Mouse (Mus musculus) limb, embryonic 13.5 days (tissue): Measurements from ENCODE around the gene Chrna5. TPM values are rescaled to one million over a fixed set of nuclear protein-coding genes. Genes with fewer than 3 reads are reported as not detected.
"Not testable (repeated sequence)": the region's sequence is repeated elsewhere in the genome, so short reads cannot be mapped to it uniquely, and the experiment has no call there.

Source experiments
- ATAC-seq: fragments of 200-750 bp; cut with Nextera tagmentation; 2 replicates; pipeline ENCODE4 v1.8.0; 2017; ENCODE audit warnings: low read depth, moderate number of reproducible peaks, moderate TSS enrichment; ENCODE audit not compliant: low FRiP score
- H3K27ac ChIP-seq: fragments of 300-500 bp; sonication (generic); 2 replicates; pipeline ENCODE4 v1.5.1; 2015; ENCODE audit warnings: inconsistent platforms, mild to moderate bottlenecking, moderate library complexity
- H3K27me3 ChIP-seq: fragments of 300-500 bp; sonication (generic); 2 replicates; pipeline ENCODE4 v1.6.1; 2015; ENCODE audit warnings: mild to moderate bottlenecking, inconsistent platforms
- H3K36me3 ChIP-seq: fragments of 300-500 bp; sonication (generic); 2 replicates; pipeline ENCODE4 v1.6.1; 2015; ENCODE audit warnings: inconsistent platforms, mild to moderate bottlenecking, moderate library complexity
- H3K4me1 ChIP-seq: fragments of 300-500 bp; sonication (generic); 2 replicates; pipeline ENCODE4 v1.6.1; 2015; ENCODE audit warnings: inconsistent platforms
- H3K4me2 ChIP-seq: fragments of 300-500 bp; sonication (generic); replicated peaks from 2 replicates; pipeline ENCODE4 v1.6.1; 2015; ENCODE audit warnings: inconsistent platforms, mild to moderate bottlenecking, moderate library complexity
- H3K4me3 ChIP-seq: fragments of 300-500 bp; sonication (generic); 2 replicates; pipeline ENCODE4 v1.5.1; 2015; ENCODE audit warnings: moderate library complexity, mild to moderate bottlenecking, inconsistent platforms
- H3K9ac ChIP-seq: fragments of 300-500 bp; sonication (generic); 2 replicates; pipeline ENCODE4 v1.6.1; 2015; ENCODE audit warnings: mild to moderate bottlenecking, inconsistent platforms
- H3K9me3 ChIP-seq: fragments of 300-500 bp; sonication (generic); 2 replicates; pipeline ENCODE4 v1.6.1; 2016; ENCODE audit warnings: inconsistent platforms
- WGBS: fragments of 180-500 bp; shearing (Covaris S2); methylation state at CpG from one replicate; pipeline ENCODE4 v1.1.7; 2015; 5-methylcytosine and 5-hydroxymethylcytosine counted together
- polyA plus RNA-seq: library from polyadenylated mRNA; unstranded; fragments of >200 nt; fragmentation: Nextera tagmentation; extraction: Ambion mirVana; gene quantifications from 2 replicates; pipeline ENCODE4 v1.2.1, GENCODE M21; 2015

Gene Chrna5
- 1.1 and 1.4 TPM in 2 replicates for polyA plus RNA-seq

GRCm38 (mm10) chr9:54980674-54981073 lies at the start of gene Chrna5:
TSS of gene Chrna5 (plus strand) at chr9:54980880.
- no peaks in the 10 kb centered on the region for H3K9me3 ChIP-seq
- peak within 1 kb of the TSS; percentile 90 for H3K4me2 ChIP-seq
- peaks cover 15% of the 10 kb centered on the region for H3K4me1 ChIP-seq
- ATAC-seq: no peak
- H3K4me3 ChIP-seq: peak within 1 kb of the TSS; percentile 69
- H3K36me3 ChIP-seq: no peaks in the 10 kb centered on the region
- H3K27me3 ChIP-seq: peaks cover 42% of the 10 kb centered on the region
- whole genome bisulfite sequencing: 68% methylated on average over 8 of the region's 8 CpGs
- H3K9ac ChIP-seq: peak within 1 kb of the TSS; percentile 71
- H3K27ac ChIP-seq: no peak within 1 kb of the TSS

- Histone ChIP-seq H3K36me3 (peaks cover 6% of the 10 kb centered on the region; the same call in 1 of the 2 replicates), H3K4me3 (no peak overlapping the region), H3K27ac (no peak overlapping the region), H3K9ac (no peak overlapping the region), H3K27me3 (no peaks in the 10 kb centered on the region), H3K9me3 (no peaks in the 10 kb centered on the region), H3K4me2 (no peak overlapping the region), H3K4me1 (no peaks in the 10 kb centered on the region)
- no peak for ATAC-seq
- 13% methylated on average over 1 of the region's 1 CpGs for WGBS
Measured at GRCm38 (mm10) chr9:54931765-54932164, 48.9 kb upstream of the Chrna5 start.

- ATAC-seq: no peak
Measured at GRCm38 (mm10) chr9:54932379-54932778, 48.3 kb upstream of the Chrna5 start.

GRCm38 (mm10) chr9:54942071-54942470 lies 38.6 kb upstream of the Chrna5 start:
- no peaks in the 10 kb centered on the region for H3K9me3 ChIP-seq
- H3K4me1 ChIP-seq: no peaks in the 10 kb centered on the region
- H3K9ac ChIP-seq: no peak overlapping the region
- no peak overlapping the region for H3K4me2 ChIP-seq
- WGBS: 76% methylated on average over 4 of the region's 4 CpGs
- H3K27me3 ChIP-seq: no peaks in the 10 kb centered on the region
- H3K27ac ChIP-seq: no peak overlapping the region
- no peak for ATAC-seq
- peaks cover 11% of the 10 kb centered on the region for H3K36me3 ChIP-seq
- H3K4me3 ChIP-seq: no peak overlapping the region

More at GRCm38 (mm10) chr9:54932379-54932778, 48.3 kb upstream of the Chrna5 start:
- no peaks in the 10 kb centered on the region for H3K27me3 ChIP-seq
- H3K27ac ChIP-seq: no peak overlapping the region
- no peak overlapping the region for H3K4me2 ChIP-seq
- H3K9ac ChIP-seq: no peak overlapping the region
- no peaks in the 10 kb centered on the region for H3K4me1 ChIP-seq
- no peaks in the 10 kb centered on the region for H3K9me3 ChIP-seq
- H3K4me3 ChIP-seq: no peak overlapping the region
- peaks cover 6% of the 10 kb centered on the region; the same call in 1 of the 2 replicates for H3K36me3 ChIP-seq
- WGBS: 70% methylated on average over 2 of the region's 2 CpGs

- WGBS: 65% methylated on average over 2 of the region's 2 CpGs
- peaks cover 4% of the 10 kb centered on the region; the same call in 1 of the 2 replicates for H3K36me3 ChIP-seq
- ATAC-seq: no peak
Measured at GRCm38 (mm10) chr9:54944467-54944866, 36.2 kb upstream of the Chrna5 start.

GRCm38 (mm10) chr9:54946256-54946655 lies 34.4 kb upstream of the Chrna5 start:
- WGBS: 57% methylated on average over 16 of the region's 16 CpGs
- peaks cover 3% of the 10 kb centered on the region; the same call in 1 of the 2 replicates for H3K36me3 ChIP-seq
- H3K27me3 ChIP-seq: no peaks in the 10 kb centered on the region
- no peak overlapping the region for H3K4me3 ChIP-seq
- no peak overlapping the region for H3K9ac ChIP-seq
- H3K4me1 ChIP-seq: peaks cover 1% of the 10 kb centered on the region
- H3K27ac ChIP-seq: no peak overlapping the region
- ATAC-seq: no peak
- H3K4me2 ChIP-seq: no peak overlapping the region
- no peaks in the 10 kb centered on the region for H3K9me3 ChIP-seq

More at GRCm38 (mm10) chr9:54944467-54944866, 36.2 kb upstream of the Chrna5 start:
- no peak overlapping the region for H3K4me3 ChIP-seq
- H3K4me1 ChIP-seq: no peaks in the 10 kb centered on the region
- H3K27me3 ChIP-seq: no peaks in the 10 kb centered on the region
- H3K9me3 ChIP-seq: no peaks in the 10 kb centered on the region
- no peak overlapping the region for H3K9ac ChIP-seq
- no peak overlapping the region for H3K27ac ChIP-seq
- no peak overlapping the region for H3K4me2 ChIP-seq

GRCm38 (mm10) chr9:54949465-54949864 lies 31.2 kb upstream of the Chrna5 start:
- H3K4me1 ChIP-seq: peaks cover 14% of the 10 kb centered on the region
- no peak overlapping the region for H3K4me2 ChIP-seq
- ATAC-seq: no peak
- no peak overlapping the region for H3K9ac ChIP-seq
- no peaks in the 10 kb centered on the region for H3K9me3 ChIP-seq
- H3K27ac ChIP-seq: no peak overlapping the region
- H3K36me3 ChIP-seq: peaks cover 27% of the 10 kb centered on the region
- no peak overlapping the region for H3K4me3 ChIP-seq
- H3K27me3 ChIP-seq: no peaks in the 10 kb centered on the region

GRCm38 (mm10) chr9:54950162-54950561 lies 30.5 kb upstream of the Chrna5 start:
- ATAC-seq: not testable (repeated sequence)
- WGBS: 45% methylated on average over 8 of the region's 8 CpGs

GRCm38 (mm10) chr9:54950575-54951321 lies 29.9 kb upstream of the Chrna5 start, which contains the start of the genes Psma4 and AY074887:
TSS of gene Psma4 (plus strand) at chr9:54950790.
TSS of gene AY074887 (minus strand) at chr9:54950998.
- peak within 1 kb of the TSS; percentile 78 for H3K4me2 ChIP-seq
- H3K27me3 ChIP-seq: no peaks in the 10 kb centered on the region
- H3K9me3 ChIP-seq: no peaks in the 10 kb centered on the region
- H3K4me3 ChIP-seq: peak within 1 kb of the TSS; percentile 87
- 0% methylated on average over 62 of the region's 65 CpGs for WGBS
- H3K4me1 ChIP-seq: peaks cover 14% of the 10 kb centered on the region
- H3K27ac ChIP-seq: peak within 1 kb of the TSS; percentile 91
- H3K9ac ChIP-seq: peak within 1 kb of the TSS; percentile 92
- H3K36me3 ChIP-seq: peaks cover 37% of the 10 kb centered on the region
- peak; percentile 99 for ATAC-seq

More at GRCm38 (mm10) chr9:54950162-54950561, 30.5 kb upstream of the Chrna5 start:
- peak overlapping the region; percentile 78 for H3K4me2 ChIP-seq
- peaks cover 14% of the 10 kb centered on the region for H3K4me1 ChIP-seq
- peak overlapping the region; percentile 87 for H3K4me3 ChIP-seq
- H3K27me3 ChIP-seq, H3K9me3 ChIP-seq: not testable (repeated sequence)
- peaks cover 31% of the 10 kb centered on the region for H3K36me3 ChIP-seq
- peak overlapping the region; percentile 73 for H3K27ac ChIP-seq
- peak overlapping the region; percentile 57; the same call in 1 of the 2 replicates for H3K9ac ChIP-seq

- Histone ChIP-seq H3K9ac (no peak overlapping the region), H3K27ac (no peak overlapping the region), H3K27me3 (no peaks in the 10 kb centered on the region), H3K4me3 (no peak overlapping the region), H3K4me1 (no peaks in the 10 kb centered on the region), H3K9me3 (no peaks in the 10 kb centered on the region), H3K36me3 (peaks cover 43% of the 10 kb centered on the region), H3K4me2 (no peak overlapping the region)
- WGBS: 90% methylated on average over 4 of the region's 4 CpGs
- no peak for ATAC-seq
Measured at GRCm38 (mm10) chr9:54961059-54961458, 19.6 kb upstream of the Chrna5 start.

GRCm38 (mm10) chr9:54963669-54964068 lies 17.0 kb upstream of the Chrna5 start:
- ATAC-seq: no peak
- H3K27me3 ChIP-seq: no peaks in the 10 kb centered on the region
- H3K4me2 ChIP-seq: no peak overlapping the region
- H3K36me3 ChIP-seq: peaks cover 18% of the 10 kb centered on the region
- no peak overlapping the region for H3K4me3 ChIP-seq
- no peak overlapping the region for H3K27ac ChIP-seq
- no peak overlapping the region for H3K9ac ChIP-seq
- H3K4me1 ChIP-seq: no peaks in the 10 kb centered on the region
- H3K9me3 ChIP-seq: no peaks in the 10 kb centered on the region

- no peak overlapping the region for H3K27ac ChIP-seq
- H3K9ac ChIP-seq: no peak overlapping the region
- H3K36me3 ChIP-seq: no peaks in the 10 kb centered on the region
- no peaks in the 10 kb centered on the region for H3K27me3 ChIP-seq
- no peak overlapping the region for H3K4me2 ChIP-seq
- 70% methylated on average over 8 of the region's 8 CpGs for WGBS
- H3K4me1 ChIP-seq: no peaks in the 10 kb centered on the region
- no peaks in the 10 kb centered on the region for H3K9me3 ChIP-seq
- H3K4me3 ChIP-seq: no peak overlapping the region
- ATAC-seq: no peak
Measured at GRCm38 (mm10) chr9:54969972-54970637, 10.6 kb upstream of the Chrna5 start.
